Mouse (Mus musculus) erythroblast, adult 5-6 weeks (primary cell): ENCODE measurements around the gene Cyp2ab1. TPM values are rescaled to one million over a fixed set of nuclear protein-coding genes. Genes with fewer than 3 reads are reported as not detected.
"Not testable (repeated sequence)": the region's sequence is repeated elsewhere in the genome, so short reads cannot be mapped to it uniquely, and the experiment has no call there.

ENCODE experiments used
- ATAC-seq: replicated peaks from 2 replicates; pipeline ENCODE4 v1.8.0; 2016; ENCODE audit warnings: moderate number of reproducible peaks, mild to moderate bottlenecking, moderate TSS enrichment, inconsistent platforms; ENCODE audit not compliant: poor library complexity, low FRiP score, severe bottlenecking
- total RNA-seq, 2 experiments: library from RNA; stranded (forward) in 1 of 2; stranded (reverse) in 1 of 2; fragments of 150-400 nt in 1 of 2; fragments of 200-764, 138-1000 nt in 1 of 2; gene quantifications; 2 replicates each; pipeline versions ENCODE4 v1.2.3 to v1.2.4; 2015 to 2017; ENCODE audit warnings: low replicate concordance in 2 of 2

Cyp2ab1 gene
- 1.3 TPM in 1 of 2 replicates, not detected in the other for total RNA-seq (2015; ENCODE audit: low replicate concordance)
- 0.77 and 1.5 TPM in 2 replicates for total RNA-seq (2017; ENCODE audit: low replicate concordance)

GRCm38 (mm10) chr16:20325286-20325685 lies at the start of gene Cyp2ab1:
Gene Cyp2ab1 (minus strand): TSS chr16:20325404.
- ATAC-seq, result no peak

- ATAC-seq, result 0 out of 2 replicates have a peak, but pooled peaks have one; percentile 37
Measured at GRCm38 (mm10) chr16:20371731-20372130, 46.5 kb upstream of the Cyp2ab1 start.

GRCm38 (mm10) chr16:20368221-20368620 lies 43.0 kb upstream of the Cyp2ab1 start:
- ATAC-seq, result no peak

GRCm38 (mm10) chr16:20362121-20362520 lies 36.9 kb upstream of the Cyp2ab1 start:
- ATAC-seq, result no peak

- not testable (repeated sequence) for ATAC-seq
Measured at GRCm38 (mm10) chr16:20361496-20361895, 36.3 kb upstream of the Cyp2ab1 start.

- no peak for ATAC-seq
Measured at GRCm38 (mm10) chr16:20359643-20360295, 34.6 kb upstream of the Cyp2ab1 start.

GRCm38 (mm10) chr16:20357837-20358236 lies 32.6 kb upstream of the Cyp2ab1 start:
- no peak for ATAC-seq

GRCm38 (mm10) chr16:20354762-20355161 lies 29.6 kb upstream of the Cyp2ab1 start:
- no peak for ATAC-seq

- ATAC-seq, result no peak
Measured at GRCm38 (mm10) chr16:20354011-20354410, 28.8 kb upstream of the Cyp2ab1 start.

- no peak for ATAC-seq
Measured at GRCm38 (mm10) chr16:20345464-20345863, 20.3 kb upstream of the Cyp2ab1 start.

- ATAC-seq, result no peak
Measured at GRCm38 (mm10) chr16:20338616-20339015, 13.4 kb upstream of the Cyp2ab1 start.

- ATAC-seq, result no peak
Measured at GRCm38 (mm10) chr16:20334918-20335317, 9.7 kb upstream of the Cyp2ab1 start.

- no peak for ATAC-seq
Measured at GRCm38 (mm10) chr16:20328306-20328705, 3.1 kb upstream of the Cyp2ab1 start.

GRCm38 (mm10) chr16:20323907-20324306 lies 1.3 kb downstream of the Cyp2ab1 start:
- no peak for ATAC-seq

GRCm38 (mm10) chr16:20322274-20322673 lies 2.9 kb downstream of the Cyp2ab1 start:
- ATAC-seq, result no peak

- no peak for ATAC-seq
Measured at GRCm38 (mm10) chr16:20316770-20317169, 8.4 kb downstream of the Cyp2ab1 start.

- no peak for ATAC-seq
Measured at GRCm38 (mm10) chr16:20315266-20315665, 9.9 kb downstream of the Cyp2ab1 start.

- no peak for ATAC-seq
Measured at GRCm38 (mm10) chr16:20312272-20312671, 12.9 kb downstream of the Cyp2ab1 start.

GRCm38 (mm10) chr16:20301770-20302649 lies 23.2 kb downstream of the Cyp2ab1 start, which contains the start of gene Parl:
Gene Parl (minus strand): TSS chr16:20302387.
- ATAC-seq, result peak; percentile 89

- no peak for ATAC-seq
Measured at GRCm38 (mm10) chr16:20300076-20300475, 25.1 kb downstream of the Cyp2ab1 start.

GRCm38 (mm10) chr16:20280238-20280637 lies 45.0 kb downstream of the Cyp2ab1 start:
- ATAC-seq, result peak; percentile 49
